Mouse (Mus musculus) hindbrain, postnatal 0 days (tissue): Measurements from ENCODE around the gene Il18bp. TPM values are rescaled to one million over a fixed set of nuclear protein-coding genes. Genes with fewer than 3 reads are reported as not detected.

Experiments
- ATAC-seq: fragments of 200-750 bp; cut with Nextera tagmentation; 2 replicates; pipeline ENCODE4 v1.8.0; 2017; ENCODE audit warnings: mild to moderate bottlenecking, moderate TSS enrichment, moderate library complexity
- DNase-seq: peaks from one replicate; pipeline ENCODE4 v3.0.0-alpha.2; 2015; ENCODE audit warnings: low spot score
- H3K27ac ChIP-seq: fragments of 300-500 bp; sonication (generic); 2 replicates; pipeline ENCODE4 v1.5.1; 2014; ENCODE audit warnings: mild to moderate bottlenecking
- H3K27me3 ChIP-seq: fragments of 300-500 bp; sonication (generic); 2 replicates; pipeline ENCODE4 v1.6.1; 2014; ENCODE audit warnings: low read length, mixed read lengths; ENCODE audit not compliant: insufficient read depth
- H3K36me3 ChIP-seq: fragments of 300-500 bp; sonication (generic); 2 replicates; pipeline ENCODE4 v1.6.1; 2014; ENCODE audit warnings: low read length, mixed read lengths; ENCODE audit not compliant: insufficient read depth
- H3K4me1 ChIP-seq: fragments of 300-500 bp; sonication (generic); 2 replicates; pipeline ENCODE4 v1.6.1; 2014; ENCODE audit warnings: antibody characterized with exemption, low read length, mixed read lengths; ENCODE audit not compliant: insufficient read depth
- H3K4me2 ChIP-seq: fragments of 300-500 bp; sonication (generic); 2 replicates; pipeline ENCODE4 v1.6.1; 2014; ENCODE audit warnings: low read depth, mild to moderate bottlenecking, low read length, moderate library complexity, mixed read lengths
- H3K4me3 ChIP-seq: fragments of 300-500 bp; sonication (generic); 2 replicates; pipeline ENCODE4 v1.5.1; 2014; ENCODE audit warnings: low read length
- H3K9ac ChIP-seq: fragments of 300-500 bp; sonication (generic); replicated peaks from 2 replicates; pipeline ENCODE4 v1.6.1; 2014; ENCODE audit warnings: mild to moderate bottlenecking, low read length, moderate library complexity, mixed read lengths
- H3K9me3 ChIP-seq: fragments of 300-500 bp; sonication (generic); 2 replicates; pipeline ENCODE4 v1.6.1; 2016; ENCODE audit warnings: low read length, mixed read lengths
- CTCF ChIP-seq: IDR thresholded peaks from 2 replicates; pipeline ENCODE4 v1.5.1; 2016; ENCODE audit warnings: antibody characterized with exemption, control low read depth, low read depth
- WGBS: fragments of 180-500 bp; shearing (Covaris S2); extraction: QIAGEN DNeasy Blood & Tissue Kit; methylation state at CpG from one replicate; pipeline ENCODE4 v1.1.7; 2014; 5-methylcytosine and 5-hydroxymethylcytosine counted together
- polyA plus RNA-seq: library from polyadenylated mRNA; unstranded; fragments of >200 nt; fragmentation: Nextera tagmentation; extraction: Ambion mirVana; gene quantifications from 2 replicates; pipeline ENCODE4 v1.2.1, GENCODE M21; 2015
- total RNA-seq: library from RNA; depleted of rRNA; stranded (reverse); fragments of >200 nt; gene quantifications from 2 replicates; pipeline ENCODE4 v1.2.3, GENCODE M21; 2014; rRNA removed

Il18bp gene
- total RNA-seq (7.1 and 14.7 TPM in 2 replicates), polyA plus RNA-seq (3.0 and 3.3 TPM in 2 replicates)

DNA sequence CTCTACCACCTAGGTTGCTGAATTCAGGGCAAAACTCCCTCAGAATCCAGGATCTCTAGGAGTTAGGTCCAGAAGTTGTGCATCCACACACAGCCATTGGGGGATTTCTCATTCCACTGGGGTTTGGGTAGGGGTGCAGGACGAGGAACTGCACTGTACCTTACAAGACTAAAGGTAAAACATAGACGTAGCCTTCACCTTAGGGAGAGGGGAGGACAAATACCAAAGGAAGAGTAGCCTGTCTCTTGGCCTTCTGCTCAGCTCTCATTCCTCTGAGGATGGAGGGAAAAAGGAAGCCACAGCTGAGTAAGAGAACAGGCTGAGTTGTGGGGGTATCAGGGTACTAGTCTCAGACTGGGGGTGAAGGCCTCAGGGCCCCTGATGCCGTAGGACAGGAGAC lies at the start of gene Il18bp:
TSS of gene Il18bp (minus strand) at position 101 of the 400 bp plus-strand sequence.
- no peaks in the 10 kb centered on the region for H3K9me3 ChIP-seq
- no peak for ATAC-seq
- peaks cover 52% of the 10 kb centered on the region for H3K36me3 ChIP-seq
- H3K27me3 ChIP-seq = no peaks in the 10 kb centered on the region
- no peak within 1 kb of the TSS for H3K4me3 ChIP-seq
- TF ChIP-seq CTCF = no peak
- H3K27ac ChIP-seq = no peak within 1 kb of the TSS
- no peak within 1 kb of the TSS for H3K4me2 ChIP-seq
- no peaks in the 10 kb centered on the region for H3K4me1 ChIP-seq
- 89% methylated on average over 3 of the region's 3 CpGs for WGBS
- H3K9ac ChIP-seq = no peak within 1 kb of the TSS
- no peak for DNase-seq

DNA sequence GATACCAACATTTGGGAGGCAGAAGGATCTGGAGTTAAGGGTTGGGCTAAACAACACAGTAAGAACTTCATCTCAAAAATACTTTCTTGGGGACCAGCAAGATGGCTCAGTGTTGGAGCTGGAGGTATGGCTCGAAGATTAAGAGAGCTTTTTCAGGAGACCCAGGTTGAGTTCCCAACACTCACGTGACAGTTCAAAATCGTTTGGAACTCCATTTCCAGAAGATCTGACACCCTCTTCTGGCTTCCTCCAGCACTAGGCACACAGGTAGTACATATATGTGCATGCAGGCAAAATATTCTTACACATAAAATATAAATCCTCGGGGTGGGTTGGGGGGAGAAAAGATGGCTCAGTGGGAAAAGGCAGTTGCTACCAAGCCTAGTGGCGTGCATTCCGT lies 47.9 kb upstream of the Il18bp start:
- Histone ChIP-seq H3K36me3 (0 out of 2 replicates have a peak, but pooled peaks cover 2% of the 10 kb centered on the region), H3K27me3 (no peaks in the 10 kb centered on the region), H3K9me3 (no peaks in the 10 kb centered on the region), H3K27ac (no peak overlapping the region), H3K9ac (peak overlapping the region; percentile 64; the same call in 1 of the 2 replicates), H3K4me1 (peaks cover 15% of the 10 kb centered on the region), H3K4me2 (peak overlapping the region; percentile 61), H3K4me3 (peak overlapping the region; percentile 65)
- 73% methylated on average over 6 of the region's 6 CpGs for WGBS
- DNase-seq (no peak), ATAC-seq (no peak)
- no peak for TF ChIP-seq CTCF

DNA sequence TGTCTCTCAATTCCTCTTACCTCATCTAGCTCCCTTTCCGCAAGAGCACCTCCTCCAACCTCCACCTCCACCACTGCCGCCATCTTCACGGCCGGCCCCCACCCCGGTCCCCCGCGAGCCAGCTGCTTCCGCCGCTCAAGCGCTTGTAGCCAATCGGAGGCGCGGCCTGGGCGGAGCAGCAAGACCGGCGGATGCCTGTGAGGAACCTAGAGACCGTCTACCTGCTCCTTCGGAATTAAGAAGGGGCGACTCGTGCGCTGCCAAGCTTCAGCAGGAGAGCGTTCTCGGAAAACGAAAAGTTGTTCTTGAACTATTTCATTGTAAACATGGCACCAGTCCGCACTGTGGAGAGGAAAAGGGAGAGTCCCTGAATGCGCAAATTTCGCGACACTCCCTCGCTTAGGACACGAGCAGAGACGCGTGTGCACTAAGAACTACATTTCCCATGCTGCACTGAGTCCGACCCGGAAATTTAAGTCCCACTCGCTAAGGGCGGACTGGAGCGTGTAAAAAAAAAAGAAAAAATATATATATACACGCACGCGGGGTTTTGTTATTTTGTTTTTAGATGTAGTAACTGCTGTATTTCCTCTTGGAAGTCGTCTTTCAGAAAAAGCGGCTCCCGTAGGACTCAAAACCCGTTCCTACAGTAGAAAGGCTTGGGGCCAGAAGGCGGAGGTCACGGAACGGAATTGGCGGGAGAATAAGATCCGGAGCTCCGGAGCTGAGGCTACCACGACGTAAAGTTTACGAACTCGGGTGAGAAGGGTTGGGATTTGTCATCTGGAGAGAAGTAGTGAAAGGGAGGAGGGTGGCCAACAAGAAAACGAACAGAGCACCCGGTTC lies 46.8 kb upstream of the Il18bp start, which contains the start of the genes Rnf121, Xndc1 and Xntrpc:
TSS of gene Rnf121 (minus strand) at position 424 of the 846 bp plus-strand sequence.
TSS of gene Xndc1 (plus strand) at position 466 of the 846 bp plus-strand sequence.
TSS of gene Xntrpc (plus strand) at position 668 of the 846 bp plus-strand sequence.
- H3K27ac ChIP-seq = peak within 1 kb of the TSS; percentile 83
- H3K36me3 ChIP-seq = no peaks in the 10 kb centered on the region
- H3K4me3 ChIP-seq = peak within 1 kb of the TSS; percentile 65
- peaks cover 15% of the 10 kb centered on the region for H3K4me1 ChIP-seq
- H3K4me2 ChIP-seq = peak within 1 kb of the TSS; percentile 61
- DNase-seq (peak; percentile 96), ATAC-seq (peak; percentile 100)
- no peaks in the 10 kb centered on the region for H3K9me3 ChIP-seq
- peak within 1 kb of the TSS; percentile 64 for H3K9ac ChIP-seq
- no peak for TF ChIP-seq CTCF
- H3K27me3 ChIP-seq = no peaks in the 10 kb centered on the region
- under 1% methylated on average over 56 of the region's 56 CpGs for WGBS

DNA sequence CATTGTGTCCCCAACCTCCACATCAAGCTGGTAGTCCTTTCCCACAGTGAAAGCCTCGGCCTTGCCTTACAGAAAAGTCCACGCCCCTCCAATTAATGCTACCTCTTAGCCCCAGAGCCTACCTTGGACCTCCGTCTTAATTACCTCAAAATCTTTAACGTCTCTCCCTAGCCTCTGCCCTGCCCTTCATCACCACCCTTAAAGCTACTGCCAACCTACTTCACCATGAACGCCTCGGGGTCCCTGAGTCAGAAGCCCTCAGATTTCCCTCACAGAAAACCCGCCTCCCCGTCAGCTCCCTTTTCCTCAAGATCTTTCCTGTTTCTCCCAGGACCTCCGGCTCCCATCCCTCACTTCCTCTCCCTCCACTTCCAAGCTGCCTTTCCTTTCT lies 46.2 kb upstream of the Il18bp start:
- 1% methylated on average over 9 of the region's 9 CpGs for WGBS
- Histone ChIP-seq H3K9ac (peak overlapping the region; percentile 64), H3K4me1 (peaks cover 15% of the 10 kb centered on the region), H3K4me3 (peak overlapping the region; percentile 65), H3K36me3 (no peaks in the 10 kb centered on the region), H3K9me3 (no peaks in the 10 kb centered on the region), H3K27ac (peak overlapping the region; percentile 83), H3K4me2 (peak overlapping the region; percentile 61), H3K27me3 (no peaks in the 10 kb centered on the region)
- peak; percentile 45 for ATAC-seq
- TF ChIP-seq CTCF = no peak
- peak; percentile 13 for DNase-seq

DNA sequence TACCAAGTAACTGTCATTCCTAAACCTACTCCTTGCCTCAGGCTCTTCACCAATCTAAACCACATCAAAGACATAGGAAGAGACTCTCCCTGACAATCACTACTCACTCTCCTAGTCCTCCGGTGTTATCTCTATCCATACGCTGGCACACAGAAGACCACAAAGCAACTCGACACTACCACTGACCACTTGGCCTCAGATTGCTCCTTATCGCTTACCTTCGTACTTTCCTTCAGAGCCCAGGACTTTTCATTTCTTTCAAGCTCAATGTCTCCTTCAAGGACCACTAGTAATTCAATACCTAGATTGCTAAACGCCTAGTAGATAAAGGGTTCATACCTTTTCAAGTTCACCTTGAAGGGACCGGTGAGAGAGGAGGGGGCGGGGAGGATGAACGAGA lies 45.4 kb upstream of the Il18bp start:
- Histone ChIP-seq H3K4me2 (peak overlapping the region; percentile 61), H3K27ac (no peak overlapping the region), H3K36me3 (no peaks in the 10 kb centered on the region), H3K4me3 (peak overlapping the region; percentile 65), H3K4me1 (peaks cover 15% of the 10 kb centered on the region), H3K9ac (no peak overlapping the region; the same call in 1 of the 2 replicates), H3K9me3 (no peaks in the 10 kb centered on the region), H3K27me3 (no peaks in the 10 kb centered on the region)
- 90% methylated on average over 9 of the region's 9 CpGs for WGBS
- no peak for DNase-seq
- no peak for TF ChIP-seq CTCF
- ATAC-seq = no peak

DNA sequence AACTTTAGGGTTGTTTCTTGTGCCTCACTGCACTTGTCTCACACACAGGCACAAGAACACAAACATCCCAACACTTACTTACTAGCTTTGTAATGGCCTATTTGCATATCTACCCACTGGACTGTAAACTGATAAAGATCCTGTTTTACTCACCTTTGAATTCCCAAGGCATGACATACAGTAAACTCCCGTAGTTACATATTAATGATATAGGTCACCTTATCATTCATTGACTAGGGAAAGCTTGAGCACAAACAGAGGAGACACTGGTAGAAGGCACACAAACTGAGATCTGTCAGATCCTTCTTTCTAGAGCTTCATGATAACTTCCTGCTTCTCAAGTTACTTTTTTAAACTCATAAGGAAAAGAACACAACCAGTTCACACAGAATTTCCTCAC lies 43.7 kb upstream of the Il18bp start:
- Histone ChIP-seq H3K27me3 (no peaks in the 10 kb centered on the region), H3K9ac (no peak overlapping the region), H3K27ac (no peak overlapping the region), H3K4me3 (no peak overlapping the region), H3K36me3 (no peaks in the 10 kb centered on the region), H3K4me2 (no peak overlapping the region), H3K9me3 (no peaks in the 10 kb centered on the region), H3K4me1 (peaks cover 15% of the 10 kb centered on the region)
- ATAC-seq = no peak
- WGBS = 90% methylated on average over 1 of the region's 1 CpGs
- no peak for DNase-seq
- TF ChIP-seq CTCF = no peak

DNA sequence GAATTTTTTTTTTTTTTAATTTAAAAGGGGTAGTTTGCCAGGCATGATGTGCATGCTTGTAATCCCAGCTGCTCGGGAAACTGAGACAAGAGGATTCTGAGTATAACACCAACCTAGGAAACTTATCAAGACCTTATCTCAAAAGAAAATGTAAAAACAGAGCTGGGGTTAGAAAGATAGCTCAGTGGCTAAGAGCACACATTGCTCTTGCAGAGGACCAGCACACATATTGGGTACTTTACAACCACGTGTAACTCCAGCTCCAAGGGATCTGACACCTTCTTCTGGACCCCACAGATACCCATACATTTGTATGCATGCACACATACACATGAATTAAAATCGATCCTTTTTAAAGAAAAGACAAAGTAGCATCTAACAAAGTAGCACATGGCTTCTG lies 42.9 kb upstream of the Il18bp start:
- Histone ChIP-seq H3K4me3 (no peak overlapping the region), H3K9me3 (no peaks in the 10 kb centered on the region), H3K36me3 (no peaks in the 10 kb centered on the region), H3K4me2 (no peak overlapping the region), H3K27ac (no peak overlapping the region), H3K4me1 (peaks cover 14% of the 10 kb centered on the region), H3K27me3 (no peaks in the 10 kb centered on the region), H3K9ac (no peak overlapping the region)
- TF ChIP-seq CTCF = no peak
- DNase-seq (no peak), ATAC-seq (no peak)
- 90% methylated on average over 3 of the region's 3 CpGs for WGBS
